Mouse (Mus musculus) ovary, postnatal 10 days (tissue): ENCODE data around the gene Cdk11b.
"Not testable (repeated sequence)": the region's sequence is repeated elsewhere in the genome, so short reads cannot be mapped to it uniquely, and the experiment has no call there.

Source experiments
- DNase-seq: peaks from one replicate; pipeline ENCODE4 v3.0.0; 2022; ENCODE audit warnings: low spot score

Gene Cdk11b

GRCm38 (mm10) chr4:155606825-155607224, 17.8 kb upstream of the Cdk11b start:
- no peak for DNase-seq

- no peak for DNase-seq
Observed at GRCm38 (mm10) chr4:155611860-155612259, 12.8 kb upstream of the Cdk11b start.

GRCm38 (mm10) chr4:155613264-155613663, 11.4 kb upstream of the Cdk11b start:
- DNase-seq: no peak

GRCm38 (mm10) chr4:155618321-155618720, 6.3 kb upstream of the Cdk11b start:
- DNase-seq: no peak

- no peak for DNase-seq
Observed at GRCm38 (mm10) chr4:155630267-155630666, 5.6 kb downstream of the Cdk11b start.

GRCm38 (mm10) chr4:155635766-155636499, 11.3 kb downstream of the Cdk11b start:
- no peak for DNase-seq

- no peak for DNase-seq
Observed at GRCm38 (mm10) chr4:155643531-155643930, 18.9 kb downstream of the Cdk11b start.

GRCm38 (mm10) chr4:155645308-155645707, 20.7 kb downstream of the Cdk11b start, which contains the start of gene Gm10563:
Gene Gm10563 (minus strand): TSS chr4:155645408.
- not testable (repeated sequence) for DNase-seq

- DNase-seq: no peak
Observed at GRCm38 (mm10) chr4:155645721-155646120, 21.1 kb downstream of the Cdk11b start.

- no peak for DNase-seq
Observed at GRCm38 (mm10) chr4:155649355-155649754, 24.7 kb downstream of the Cdk11b start.

GRCm38 (mm10) chr4:155651553-155652269, 27.1 kb downstream of the Cdk11b start:
- no peak for DNase-seq

GRCm38 (mm10) chr4:155652283-155653085, 27.8 kb downstream of the Cdk11b start:
- no peak for DNase-seq

GRCm38 (mm10) chr4:155653086-155653450, 28.4 kb downstream of the Cdk11b start, which contains the start of gene Mmp23:
Gene Mmp23 (minus strand): TSS chr4:155653384.
- DNase-seq: peak; percentile 58

- no peak for DNase-seq
Observed at GRCm38 (mm10) chr4:155653451-155654182, 29.0 kb downstream of the Cdk11b start.

GRCm38 (mm10) chr4:155654183-155654455, 29.5 kb downstream of the Cdk11b start:
- no peak for DNase-seq

GRCm38 (mm10) chr4:155654456-155655298, 30.0 kb downstream of the Cdk11b start:
- DNase-seq: peak; percentile 46

- DNase-seq: no peak
Observed at GRCm38 (mm10) chr4:155656214-155656751, 31.6 kb downstream of the Cdk11b start.

GRCm38 (mm10) chr4:155658961-155659360, 34.3 kb downstream of the Cdk11b start:
- DNase-seq: no peak

- DNase-seq: no peak
Observed at GRCm38 (mm10) chr4:155660641-155661040, 36.0 kb downstream of the Cdk11b start.

- no peak for DNase-seq
Observed at GRCm38 (mm10) chr4:155666903-155667302, 42.2 kb downstream of the Cdk11b start.
